Mouse (Mus musculus) right cerebral cortex, postnatal 10 days (tissue): Measurements from ENCODE around the gene Atf1.

ENCODE experiments used
- DNase-seq, 2 experiments: peaks; one replicate each; pipeline ENCODE4 v3.0.0; 2021; ENCODE audit warnings: low spot score in 2 of 2

The Atf1 gene

DNA sequence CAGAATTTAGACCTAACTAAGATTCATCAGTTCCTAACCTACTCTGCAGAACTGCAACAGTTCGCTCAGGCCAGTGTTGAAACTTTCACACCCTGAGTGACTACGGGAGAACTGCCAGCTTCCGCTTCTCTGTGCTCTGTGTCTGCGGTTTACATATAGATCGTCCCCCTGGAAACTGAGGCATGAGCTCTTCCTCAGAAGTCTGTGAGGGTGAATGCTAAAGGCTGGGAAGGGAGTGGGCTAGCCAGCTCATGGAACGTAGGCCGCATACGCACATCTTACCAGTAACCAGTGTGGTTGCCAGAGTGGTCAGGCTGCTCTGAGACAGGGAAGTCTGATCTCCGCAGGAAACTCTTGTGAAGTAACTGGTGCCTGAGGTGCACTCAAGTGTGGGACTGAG lies 11.4 kb upstream of the Atf1 start:
- DNase-seq = peak in 1 of 2 experiments; percentile 46

DNA sequence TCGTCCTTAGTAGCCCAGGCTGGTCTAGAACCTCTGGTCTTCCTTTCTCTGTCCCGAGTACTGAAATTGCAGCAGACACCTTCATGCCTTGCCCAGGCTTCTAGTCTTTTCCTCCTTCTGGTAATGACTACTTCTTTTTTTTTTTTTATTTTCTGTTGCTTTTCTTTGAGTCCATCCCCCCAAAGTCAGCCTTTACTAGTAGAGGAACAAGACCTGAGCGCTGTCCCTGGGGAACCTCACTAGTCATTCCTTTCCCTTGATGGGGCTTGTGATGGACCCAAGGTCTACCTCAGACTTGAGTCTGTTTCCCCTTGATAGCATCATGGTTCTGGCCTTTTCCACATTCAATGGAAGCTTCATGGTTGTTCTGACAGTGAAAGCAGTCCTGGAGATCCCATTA lies 9.6 kb upstream of the Atf1 start:
- no peak for DNase-seq

DNA sequence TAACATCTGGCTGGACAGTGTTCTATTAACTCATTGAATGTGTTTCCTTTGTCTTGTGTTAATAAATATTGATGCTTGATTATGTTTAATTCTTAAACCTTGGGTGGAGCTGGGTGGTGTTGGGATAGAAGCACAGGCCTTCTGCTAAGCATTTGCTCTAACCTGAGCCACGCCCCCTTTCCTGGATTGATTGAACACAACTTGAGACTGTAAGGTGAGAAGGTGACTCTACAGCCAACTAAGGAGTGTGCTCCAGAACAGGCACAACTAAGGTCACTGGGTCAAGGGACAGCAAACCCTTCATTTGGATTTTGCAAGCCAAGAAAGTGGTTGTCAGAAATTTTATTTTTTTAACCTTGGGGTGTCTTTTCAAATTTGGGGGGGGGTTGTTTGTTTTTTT lies 8.2 kb upstream of the Atf1 start:
- DNase-seq = no peak

DNA sequence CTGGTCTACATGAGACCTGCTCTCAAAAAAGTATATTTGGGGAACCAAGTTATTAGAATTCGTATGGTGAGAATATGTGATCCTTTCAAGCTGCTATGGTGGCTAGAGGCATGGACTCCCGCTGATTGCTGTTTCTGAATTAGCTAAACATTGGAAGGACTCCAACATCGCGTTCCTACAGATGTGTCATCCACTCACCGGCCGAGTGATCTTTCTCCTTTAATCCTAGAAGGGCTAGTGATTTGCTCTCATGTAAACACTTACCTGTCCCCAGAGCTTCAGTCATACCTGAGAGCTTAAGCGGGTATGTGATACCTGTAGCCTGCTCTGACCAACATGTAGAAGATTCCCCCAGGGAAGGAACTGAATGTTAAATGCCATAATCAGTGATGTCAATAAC lies 6.7 kb upstream of the Atf1 start:
- DNase-seq = no peak

DNA sequence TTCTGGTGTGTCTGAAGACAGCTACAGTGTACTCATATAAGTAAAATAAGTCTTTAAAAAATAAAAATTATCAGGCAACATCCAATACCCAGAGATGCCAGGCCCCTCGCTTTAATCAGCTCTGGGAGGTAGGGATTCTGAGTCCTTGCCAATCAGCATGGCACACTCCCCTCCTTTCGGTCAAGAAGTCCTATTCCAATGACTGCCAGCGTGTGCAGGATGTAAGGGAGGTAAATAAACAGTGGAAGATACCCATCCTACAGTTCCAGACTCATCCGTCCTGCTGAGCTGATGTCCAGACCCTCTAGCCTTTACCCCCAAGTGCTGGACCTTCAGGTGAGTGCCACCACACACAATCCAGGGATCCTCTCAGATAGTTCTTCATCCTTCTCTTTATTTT lies 2.2 kb upstream of the Atf1 start:
- no peak for DNase-seq

DNA sequence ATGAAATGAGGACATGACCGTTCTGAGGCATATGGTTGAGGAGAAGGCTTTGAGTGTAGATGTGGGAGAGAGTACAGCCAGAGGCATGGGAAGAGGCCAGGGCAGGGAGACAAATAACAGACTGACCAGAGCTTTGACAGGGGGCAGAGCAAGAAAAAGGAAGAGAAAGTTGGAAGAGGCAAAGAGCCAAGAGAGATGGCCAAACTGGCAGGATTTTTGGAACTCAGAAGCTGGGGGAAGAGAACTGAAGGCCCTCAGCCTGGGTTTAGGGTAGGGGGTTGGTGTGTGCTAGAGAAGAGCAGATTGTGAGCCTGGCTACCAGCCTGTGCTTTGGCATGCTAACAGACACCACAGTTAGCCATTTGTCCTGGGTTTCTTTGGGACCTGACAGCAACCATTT lies 1.7 kb upstream of the Atf1 start:
- DNase-seq = peak; percentile 53 to 56

DNA sequence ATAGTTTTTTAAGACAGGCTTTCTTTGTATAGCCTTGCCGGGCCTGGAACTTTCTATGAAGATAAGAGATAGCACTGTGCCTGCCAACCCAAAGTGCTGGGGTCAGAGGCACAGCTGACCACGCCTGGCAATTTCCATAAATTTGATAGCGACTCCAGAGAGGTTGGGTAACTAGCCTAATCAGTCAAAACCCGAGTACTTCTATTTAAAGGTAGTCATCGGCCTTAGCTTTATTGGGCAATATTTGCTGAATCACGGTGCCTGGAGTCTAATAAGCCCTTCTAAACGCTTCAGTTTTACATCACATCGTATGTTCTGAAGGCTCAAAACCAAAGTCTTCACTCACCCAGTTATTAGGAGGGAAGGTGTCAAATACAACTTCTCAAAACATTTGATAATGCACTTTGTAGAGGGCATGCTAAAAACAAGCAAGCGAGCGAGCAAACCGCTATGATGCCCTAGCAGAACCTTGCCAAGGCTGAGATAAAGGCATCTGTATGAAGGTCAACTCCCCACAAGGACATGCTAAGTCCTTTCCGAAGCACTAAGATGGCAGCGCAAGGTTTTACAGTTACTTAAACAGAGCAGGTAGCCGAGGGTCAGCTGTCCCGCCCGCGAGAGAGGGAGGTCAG lies 472 bp upstream of the Atf1 start:
- no peak for DNase-seq

DNA sequence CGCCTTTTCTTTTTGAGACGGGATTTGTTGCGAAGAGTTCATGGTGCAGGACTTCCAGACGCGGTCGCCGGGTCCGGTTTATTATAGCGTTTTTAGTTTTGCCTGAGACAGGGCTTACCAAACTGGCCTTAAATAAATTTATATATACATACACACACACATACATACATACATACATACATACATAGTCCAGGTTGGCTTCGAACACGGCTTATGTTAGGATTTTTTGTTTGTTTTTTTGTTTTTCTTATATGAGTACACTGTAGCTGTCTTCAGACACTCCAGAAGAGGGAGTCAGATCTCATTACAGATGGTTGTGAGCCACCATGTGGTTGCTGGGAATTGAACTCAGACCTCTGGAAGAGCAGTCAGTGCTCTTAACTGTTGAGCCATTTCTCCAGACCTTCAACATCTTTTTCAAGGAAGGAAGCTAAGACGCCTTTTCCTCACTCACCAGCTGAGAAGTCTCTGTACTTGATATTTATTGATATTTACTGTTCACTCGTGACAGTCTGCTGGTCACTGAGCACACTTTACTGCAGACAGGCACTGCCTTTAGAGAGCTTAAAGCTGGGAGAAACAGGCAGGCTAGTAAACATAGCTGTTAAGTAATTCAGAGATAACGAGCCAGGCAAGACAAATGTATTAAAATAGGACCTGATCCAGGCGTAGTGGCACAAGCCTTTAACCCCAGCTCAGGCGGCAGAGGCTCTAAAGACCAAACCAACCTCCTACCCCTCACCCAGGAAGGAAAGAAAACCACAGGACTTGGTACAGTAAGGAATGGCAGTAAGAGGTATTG lies 1.1 kb downstream of the Atf1 start:
- no peak for DNase-seq

DNA sequence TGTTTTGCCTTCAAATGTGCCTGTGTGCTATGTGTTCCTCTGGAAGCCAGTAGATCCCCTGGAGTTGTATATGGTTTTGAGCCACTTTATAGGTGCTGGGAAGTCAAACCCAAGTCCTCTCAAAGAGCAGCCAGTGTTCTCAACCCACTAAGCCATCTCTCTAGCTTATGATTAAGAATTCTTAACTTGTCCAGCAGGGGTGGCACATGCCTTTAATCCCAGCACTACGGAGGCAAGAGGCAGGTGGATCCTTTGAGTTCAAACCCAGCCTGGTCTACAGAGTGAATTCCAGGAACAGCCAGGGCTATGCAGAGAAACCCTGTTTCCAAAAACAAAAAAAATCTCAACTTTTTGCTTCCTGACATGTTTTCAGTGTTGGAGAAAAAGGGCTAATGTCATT lies 3.0 kb downstream of the Atf1 start:
- DNase-seq = no peak

DNA sequence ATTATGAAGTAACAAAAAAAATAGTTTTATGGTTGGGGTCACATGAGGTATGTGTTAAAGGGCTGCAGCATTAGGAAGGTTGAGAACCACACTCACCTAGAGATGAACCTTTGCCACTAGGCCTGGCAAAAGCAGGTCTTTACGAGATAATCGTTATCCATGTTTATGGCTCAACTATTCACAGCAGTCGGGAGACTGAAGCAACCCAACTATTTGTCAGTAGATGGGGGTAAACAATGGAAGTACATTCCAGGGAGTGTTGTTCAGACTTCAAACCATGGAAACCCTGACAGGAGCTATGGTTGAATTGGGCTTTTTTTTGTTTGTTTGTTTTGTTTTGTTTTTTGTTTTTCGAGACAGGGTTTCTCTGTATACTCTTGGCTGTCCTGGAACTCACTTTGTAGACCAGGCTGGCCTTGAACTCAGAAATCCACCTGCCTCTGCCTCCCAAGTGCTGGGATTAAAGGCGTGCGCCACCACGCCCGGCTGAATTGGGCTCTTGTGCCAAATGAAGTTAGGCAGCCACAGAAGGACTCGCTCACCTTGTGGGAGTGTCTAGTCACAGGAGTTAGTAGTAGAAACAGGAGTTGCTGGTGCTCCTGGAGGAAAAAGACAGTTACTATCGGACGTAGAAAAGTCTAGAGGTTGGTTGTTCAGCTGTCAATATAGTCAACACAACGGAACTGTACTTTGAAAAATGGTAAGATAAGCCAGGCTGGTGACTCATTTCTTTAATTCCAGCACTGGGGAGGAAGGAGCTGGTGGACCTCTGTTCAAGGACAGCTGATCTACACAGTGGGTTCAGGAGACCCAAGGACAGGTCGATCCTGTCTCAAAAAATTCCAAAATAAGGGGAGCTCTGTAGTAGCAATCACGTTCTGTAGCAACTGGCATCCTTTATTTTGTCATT lies 4.3 kb downstream of the Atf1 start:
- no peak for DNase-seq

DNA sequence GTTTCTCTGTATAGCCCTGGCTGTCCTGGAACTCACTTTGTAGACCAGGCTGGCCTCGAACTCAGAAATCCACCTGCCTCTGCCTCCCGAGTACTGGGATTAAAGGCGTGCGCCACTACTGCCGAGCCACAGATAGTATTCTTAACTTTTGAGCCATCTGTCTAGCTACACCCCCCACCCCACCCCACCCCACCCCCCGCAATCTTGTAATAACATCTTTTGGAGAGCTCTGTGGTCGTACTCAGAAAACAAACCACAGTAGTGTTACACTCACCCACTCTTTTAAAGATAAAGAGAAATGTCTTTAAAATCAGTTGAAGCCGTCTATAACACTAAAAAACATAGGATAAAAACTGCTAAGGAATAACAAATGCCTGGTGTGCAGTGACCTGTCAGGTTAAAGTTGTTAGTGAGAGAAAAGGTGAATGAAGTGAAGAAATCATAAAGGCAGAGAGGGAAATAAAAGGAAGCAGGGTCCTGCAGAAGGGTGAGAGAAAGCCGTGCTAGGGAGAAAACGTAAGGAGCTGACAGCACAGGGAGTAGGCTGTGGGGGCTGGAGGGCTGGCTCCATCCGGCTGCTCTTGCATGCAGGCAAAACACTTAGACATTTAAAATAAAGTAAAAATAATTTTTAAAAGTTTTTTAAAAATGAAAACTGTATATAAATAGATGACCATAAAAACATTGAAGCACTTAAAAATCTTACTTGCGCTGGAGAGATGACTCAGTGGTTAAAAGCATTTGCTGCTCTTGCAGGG lies 7.8 kb downstream of the Atf1 start:
- no peak for DNase-seq

DNA sequence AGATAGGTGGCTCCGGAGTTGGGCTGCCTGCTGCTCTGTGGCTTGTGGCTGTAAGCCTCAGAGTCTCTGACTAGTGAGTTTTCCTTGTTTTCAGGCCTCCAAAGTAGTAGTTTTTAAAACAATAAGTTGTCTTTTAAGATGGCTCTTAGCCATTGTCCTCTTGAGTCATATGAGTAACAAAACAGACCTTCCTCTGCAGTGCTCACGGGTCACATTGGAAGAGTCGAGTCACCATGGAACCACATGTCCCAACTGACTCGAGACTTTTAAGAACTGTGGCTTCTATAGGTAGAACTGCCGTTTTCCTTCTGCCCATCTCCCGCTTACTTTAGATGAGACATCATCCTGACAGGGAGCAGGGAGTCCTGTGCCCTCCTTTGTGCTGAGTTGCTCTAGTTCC lies 9.3 kb downstream of the Atf1 start:
- no peak for DNase-seq

DNA sequence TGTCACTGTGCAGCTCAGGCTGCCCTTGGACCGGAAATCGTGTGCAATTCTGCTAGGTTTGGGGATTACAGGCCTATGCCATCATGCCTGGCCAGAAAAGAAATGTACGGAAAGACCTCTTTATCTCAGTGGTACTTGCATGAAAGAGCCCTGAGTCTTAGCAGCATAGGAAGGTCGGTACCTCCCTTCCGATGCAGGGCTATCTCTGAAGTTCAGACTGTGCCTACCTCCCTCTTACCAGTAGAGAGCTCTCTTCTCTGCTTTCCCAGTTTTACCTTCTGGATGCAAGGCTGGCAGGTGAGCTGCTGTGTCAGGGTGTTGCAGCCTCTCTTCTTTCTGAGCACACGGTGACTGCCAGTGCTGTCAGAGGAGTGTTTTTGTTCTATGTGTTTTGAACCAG lies 14.2 kb downstream of the Atf1 start:
- no peak for DNase-seq

DNA sequence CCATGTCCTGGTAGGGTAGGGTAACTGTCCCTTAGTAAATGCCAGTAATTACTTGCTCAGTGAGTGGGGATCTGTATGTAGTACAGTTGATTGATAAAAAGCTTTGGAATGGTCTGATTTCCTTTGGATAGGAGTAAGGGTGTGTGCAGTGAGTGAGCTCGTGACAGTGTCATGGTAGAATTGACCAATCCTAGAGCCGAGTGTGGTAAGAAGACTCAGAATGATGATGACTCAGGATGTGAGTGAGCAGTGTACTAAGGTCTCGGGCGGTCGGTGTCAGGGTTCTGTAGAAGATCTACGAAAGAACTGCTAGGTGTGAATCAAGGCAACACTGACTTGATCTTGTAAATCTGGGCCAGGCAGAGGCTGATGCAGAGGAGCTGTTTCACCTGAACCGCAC lies 18.3 kb downstream of the Atf1 start:
- no peak for DNase-seq

DNA sequence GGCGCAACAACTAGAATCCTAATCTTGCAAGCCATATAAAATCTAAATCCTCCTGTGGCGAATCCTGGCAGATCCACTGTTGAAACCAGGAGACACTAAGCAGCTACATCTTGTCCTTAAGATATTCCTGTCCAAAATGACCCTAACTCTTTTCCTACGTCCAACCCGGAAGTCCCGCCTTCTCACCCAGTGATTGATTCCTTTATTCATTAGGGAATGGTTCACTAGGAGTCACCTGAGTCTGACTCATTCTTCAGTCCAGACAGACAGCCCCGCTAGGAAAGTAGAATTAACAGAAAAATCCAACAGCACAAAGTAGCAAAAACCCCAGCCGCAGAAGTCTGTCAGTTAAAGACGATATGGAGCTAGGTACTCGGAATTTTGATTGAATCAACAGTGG lies 19.7 kb downstream of the Atf1 start:
- DNase-seq = no peak

DNA sequence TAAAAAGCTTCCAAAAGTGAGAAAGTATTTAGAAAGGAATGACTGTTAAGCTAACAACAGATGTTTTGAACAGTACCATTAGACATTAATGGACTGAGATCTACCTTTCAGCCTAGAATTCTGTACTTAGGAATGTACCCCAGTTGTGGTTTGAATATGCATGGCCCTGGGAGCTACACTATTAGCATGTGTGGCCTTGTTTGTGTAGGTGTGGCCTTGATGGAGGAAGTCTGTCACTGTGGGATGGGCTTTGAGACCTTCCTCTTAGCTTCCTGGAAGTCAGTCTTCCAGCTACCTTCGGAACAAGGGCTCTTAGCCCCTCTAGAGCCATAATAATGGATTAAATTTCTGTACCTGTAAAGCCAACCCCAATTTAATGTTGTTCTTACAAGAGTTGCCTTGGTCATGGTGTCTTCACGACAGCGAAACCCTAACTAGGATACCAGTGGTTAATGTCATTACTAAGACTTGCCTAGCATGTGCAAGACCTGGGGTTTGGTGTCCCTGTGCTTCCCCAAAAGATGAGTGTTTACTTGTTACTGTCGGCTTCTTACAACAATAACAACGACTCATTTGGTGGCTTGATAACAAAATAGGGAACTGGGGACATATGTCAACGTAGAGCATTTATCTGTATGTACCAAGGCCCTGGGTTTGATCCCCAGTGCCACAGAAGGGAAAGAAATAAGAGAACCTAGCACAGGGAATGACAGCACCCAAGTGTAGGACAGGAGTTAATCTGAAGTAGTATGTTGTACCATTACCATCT lies 21.2 kb downstream of the Atf1 start:
- no peak for DNase-seq

DNA sequence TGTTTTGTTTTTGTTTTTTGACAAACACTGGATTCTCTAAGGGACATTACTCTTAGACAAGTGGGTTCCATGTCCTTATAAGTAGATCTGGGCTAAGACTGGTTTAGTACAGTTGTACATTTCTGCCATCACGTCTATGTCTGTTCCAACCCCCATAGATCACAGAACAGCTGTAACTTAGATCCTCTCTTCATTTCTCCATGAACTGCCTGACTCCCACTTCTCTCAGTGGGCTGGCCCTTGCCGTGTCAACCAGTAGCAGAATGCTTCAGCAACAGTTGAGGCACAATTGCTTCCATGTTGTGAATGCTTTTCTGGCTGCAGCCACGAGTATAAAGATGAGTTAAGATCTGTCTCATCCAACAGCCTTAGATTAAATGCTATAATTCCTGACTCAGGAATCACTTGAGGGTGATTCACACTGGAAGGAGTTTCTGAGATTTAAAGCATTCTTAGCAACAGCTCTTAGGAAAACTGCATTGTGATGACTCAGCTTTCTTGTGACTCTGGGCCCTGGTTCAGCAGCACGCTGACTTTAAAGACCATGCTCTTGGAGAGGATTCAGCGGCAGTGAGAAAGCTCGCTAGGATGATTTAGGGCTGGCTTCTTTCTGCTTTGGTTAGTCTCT lies 23.6 kb downstream of the Atf1 start:
- DNase-seq = no peak

DNA sequence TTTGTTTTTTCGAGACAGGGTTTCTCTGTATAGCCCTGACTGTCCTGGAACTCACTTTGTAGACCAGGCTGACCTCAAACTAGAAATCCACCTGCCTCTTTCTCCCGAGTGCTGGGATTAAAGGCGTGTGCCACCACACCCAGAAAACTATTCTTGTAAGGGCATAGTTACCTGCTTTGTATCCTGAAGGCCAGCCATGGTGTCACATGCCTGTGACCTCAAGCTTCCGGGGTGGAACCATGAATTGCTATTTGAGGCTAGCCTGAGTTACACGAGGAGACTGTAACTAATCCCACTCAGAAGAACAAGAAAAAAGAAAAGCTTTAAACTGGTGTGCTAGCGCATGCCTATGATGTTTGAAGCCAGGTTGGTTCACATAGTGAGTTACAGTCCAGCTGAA lies 28.8 kb downstream of the Atf1 start:
- DNase-seq = no peak

DNA sequence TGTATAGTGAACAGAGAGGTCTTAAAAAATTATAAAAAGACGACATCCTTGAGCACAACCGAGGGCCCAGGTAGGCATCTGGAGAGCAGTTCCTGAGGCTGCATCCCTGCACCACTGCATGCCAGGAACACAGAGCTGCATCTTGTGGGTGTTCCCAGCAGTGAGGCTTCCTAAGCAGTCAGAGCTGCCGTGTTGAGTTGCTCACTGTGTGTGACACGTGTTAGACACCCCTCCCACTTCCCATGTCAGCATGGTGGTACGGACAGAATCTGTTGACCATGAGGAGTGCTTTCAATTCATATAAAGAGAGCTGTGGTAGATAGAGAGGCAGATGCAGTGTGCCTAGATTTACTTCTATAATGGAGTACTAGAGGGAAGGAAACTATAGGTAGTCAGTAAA lies 29.7 kb downstream of the Atf1 start:
- no peak for DNase-seq

DNA sequence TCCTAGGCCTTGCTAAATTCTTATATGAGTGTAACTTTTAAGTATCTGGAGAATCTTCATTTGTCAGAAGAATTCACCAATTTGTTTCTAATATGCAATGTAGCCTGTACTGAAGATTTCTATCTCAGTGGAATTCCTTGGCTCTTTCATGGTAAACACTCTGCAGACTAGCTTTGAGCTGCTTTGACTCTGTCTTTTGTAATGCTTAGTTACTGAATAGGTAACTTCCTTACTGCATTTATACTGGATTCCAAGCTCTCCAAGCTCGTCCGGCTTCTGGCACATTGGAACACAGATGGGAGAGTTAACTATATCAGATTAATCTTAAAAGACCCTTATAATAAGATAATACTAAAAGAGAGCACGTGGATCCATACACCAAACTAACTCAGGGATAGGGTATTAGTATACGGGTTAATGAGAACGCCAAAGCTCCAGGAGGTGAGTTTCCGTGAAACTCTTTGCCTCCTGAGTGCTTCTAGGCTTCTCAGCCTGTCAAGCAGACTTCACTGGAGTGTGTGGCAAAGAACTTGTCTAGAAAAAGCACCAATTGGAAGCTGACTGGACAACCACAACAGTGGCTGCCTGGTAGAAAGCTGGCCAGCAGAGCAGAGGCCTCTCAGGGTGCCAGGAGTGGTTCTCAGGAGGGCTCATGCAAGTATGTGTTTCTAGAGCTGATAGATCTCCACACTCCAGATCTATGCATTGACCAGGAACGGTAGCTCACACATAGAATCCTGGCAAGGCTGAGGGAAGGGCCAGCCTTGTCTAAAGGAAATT lies 31.2 kb downstream of the Atf1 start:
- DNase-seq = no peak
